Mouse (Mus musculus): ENCODE measurements at regions not wholly inside any gene's neighbourhood (a gene's known extent, or its start where the extent isn't known, plus 50 kb on each side); places are given as distances from the start of the nearest gene placed in this dataset.

DNA sequence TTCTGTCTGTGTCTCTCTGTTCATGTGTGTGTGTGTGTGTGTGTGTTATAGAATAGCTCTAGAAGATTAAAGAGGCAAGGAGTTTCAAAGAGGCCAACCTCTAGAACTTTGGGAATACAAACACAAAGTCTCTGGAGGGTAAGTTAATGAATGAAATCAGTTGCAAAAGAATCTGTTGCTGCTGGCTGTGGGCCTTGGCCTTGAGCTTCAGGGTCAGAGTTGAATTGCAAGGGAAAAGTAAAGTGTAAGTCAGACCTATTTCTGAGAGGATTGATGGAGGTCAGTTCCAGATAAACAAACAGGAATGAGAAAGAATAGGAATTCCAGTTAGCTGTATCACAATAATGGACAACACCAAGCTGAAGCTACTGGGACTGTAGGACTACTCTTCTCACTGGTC is 250.9 kb downstream of the Gm11232 start:
- TF ChIP-seq POLR2A (IDR thresholded peaks at IDR 0.05; ENCODE audit: control insufficient read depth in 1 of 2, insufficient read depth in 1 of 2, low read depth in 1 of 2, low read length in 2 of 2, poor library complexity in 1 of 2) (no peak), CTCF (IDR thresholded peaks at IDR 0.05 in 2 of 3, conservative IDR thresholded peaks at IDR 0.05 in 1 of 3; ENCODE audit: control insufficient read depth in 1 of 3, insufficient read depth in 1 of 3, low read depth in 2 of 3, low read length in 3 of 3, poor library complexity in 1 of 3, severe bottlenecking in 1 of 3) (no peak), USF1 (IDR thresholded peaks at IDR 0.05; ENCODE audit: low read depth, low read length) (no peak), TCF12 (IDR thresholded peaks at IDR 0.05; ENCODE audit: low read depth, low read length) (no peak), MXI1 (IDR thresholded peaks at IDR 0.05; ENCODE audit: low read depth, low read length) (no peak)

Data from MEL (cell line).